Mouse (Mus musculus): ENCODE measurements around the gene Tpra1. TPM values are rescaled to one million over a fixed set of nuclear protein-coding genes. Genes with fewer than 3 reads are reported as not detected.
A peak's percentile ranks its signal among the peaks of the same experiment; 100 is the strongest.

The Tpra1 gene
- polyA plus RNA-seq, 1 experiment from 2014 or later: 92.3 TPM

- Histone ChIP-seq H3K27me3 (replicated peaks; ENCODE audit: control insufficient read depth, insufficient read depth, low read length) (no peaks in the 10 kb centered on the region), H3K4me3 (ENCODE audit: low read length) (no peak overlapping the region), H3K9me3 (ENCODE audit: control insufficient read depth, low read length) (no peaks in the 10 kb centered on the region), H3K36me3 (ENCODE audit: control insufficient read depth, insufficient read depth, low read length) (peaks cover 7% of the 10 kb centered on the region; the same call in 1 of the 2 replicates), H3K4me2 (ENCODE audit: low read length) (no peak overlapping the region), H3K9ac (ENCODE audit: low read depth, low read length) (no peak overlapping the region), H3K4me1 (ENCODE audit: control insufficient read depth, insufficient read depth, low read depth, low read length) (no peaks in the 10 kb centered on the region), H3K27ac (ENCODE audit: low read depth, low read length) (no peak overlapping the region)
- no peak for ATAC-seq
- 79% methylated on average over 12 of the region's 12 CpGs for WGBS
These were observed 16.2 kb upstream of the Tpra1 start for GRCm38 (mm10) chr6:88885644-88886416.

GRCm38 (mm10) chr6:88886417-88886967 lies 15.6 kb upstream of the Tpra1 start:
- Histone ChIP-seq H3K4me3 (ENCODE audit: low read length) (no peak overlapping the region), H3K27me3 (replicated peaks; ENCODE audit: control insufficient read depth, insufficient read depth, low read length) (no peaks in the 10 kb centered on the region), H3K9ac (ENCODE audit: low read depth, low read length) (no peak overlapping the region), H3K4me2 (ENCODE audit: low read length) (no peak overlapping the region), H3K4me1 (ENCODE audit: control insufficient read depth, insufficient read depth, low read depth, low read length) (no peaks in the 10 kb centered on the region), H3K27ac (ENCODE audit: low read depth, low read length) (no peak overlapping the region), H3K36me3 (ENCODE audit: control insufficient read depth, insufficient read depth, low read length) (peaks cover 7% of the 10 kb centered on the region; the same call in 1 of the 2 replicates), H3K9me3 (ENCODE audit: control insufficient read depth, low read length) (no peaks in the 10 kb centered on the region)
- 40% methylated on average over 2 of the region's 2 CpGs for WGBS
- ATAC-seq: peak; percentile 53; the same call in 1 of the 2 replicates

GRCm38 (mm10) chr6:88889410-88890042 lies 12.5 kb upstream of the Tpra1 start:
- no peak for ATAC-seq
- Histone ChIP-seq H3K27ac (ENCODE audit: low read depth, low read length) (no peak overlapping the region), H3K4me2 (ENCODE audit: low read length) (no peak overlapping the region), H3K9me3 (ENCODE audit: control insufficient read depth, low read length) (no peaks in the 10 kb centered on the region), H3K9ac (ENCODE audit: low read depth, low read length) (no peak overlapping the region), H3K36me3 (ENCODE audit: control insufficient read depth, insufficient read depth, low read length) (peaks cover 7% of the 10 kb centered on the region; the same call in 1 of the 2 replicates), H3K4me1 (ENCODE audit: control insufficient read depth, insufficient read depth, low read depth, low read length) (no peaks in the 10 kb centered on the region), H3K27me3 (replicated peaks; ENCODE audit: control insufficient read depth, insufficient read depth, low read length) (no peaks in the 10 kb centered on the region), H3K4me3 (ENCODE audit: low read length) (no peak overlapping the region)
- WGBS: 92% methylated on average over 13 of the region's 13 CpGs

GRCm38 (mm10) chr6:88890832-88891231 lies 11.2 kb upstream of the Tpra1 start:
- ATAC-seq: no peak
- Histone ChIP-seq H3K4me2 (ENCODE audit: low read length) (no peak overlapping the region), H3K4me3 (ENCODE audit: low read length) (no peak overlapping the region), H3K27ac (ENCODE audit: low read depth, low read length) (no peak overlapping the region), H3K4me1 (ENCODE audit: control insufficient read depth, insufficient read depth, low read depth, low read length) (no peaks in the 10 kb centered on the region), H3K27me3 (replicated peaks; ENCODE audit: control insufficient read depth, insufficient read depth, low read length) (no peaks in the 10 kb centered on the region), H3K9me3 (ENCODE audit: control insufficient read depth, low read length) (no peaks in the 10 kb centered on the region), H3K36me3 (ENCODE audit: control insufficient read depth, insufficient read depth, low read length) (peaks cover 6% of the 10 kb centered on the region; the same call in 1 of the 2 replicates), H3K9ac (ENCODE audit: low read depth, low read length) (no peak overlapping the region)
- WGBS: 94% methylated on average over 7 of the region's 7 CpGs

- Histone ChIP-seq H3K36me3 (ENCODE audit: control insufficient read depth, insufficient read depth, low read length) (peaks cover 5% of the 10 kb centered on the region; the same call in 1 of the 2 replicates), H3K9me3 (ENCODE audit: control insufficient read depth, low read length) (no peaks in the 10 kb centered on the region), H3K9ac (ENCODE audit: low read depth, low read length) (no peak overlapping the region), H3K27ac (ENCODE audit: low read depth, low read length) (no peak overlapping the region), H3K4me1 (ENCODE audit: control insufficient read depth, insufficient read depth, low read depth, low read length) (peaks cover 4% of the 10 kb centered on the region; the same call in 1 of the 2 replicates), H3K27me3 (replicated peaks; ENCODE audit: control insufficient read depth, insufficient read depth, low read length) (no peaks in the 10 kb centered on the region), H3K4me3 (ENCODE audit: low read length) (no peak overlapping the region), H3K4me2 (ENCODE audit: low read length) (no peak overlapping the region)
- no peak for ATAC-seq
- 55% methylated on average over 5 of the region's 5 CpGs for WGBS
These were observed 8.5 kb upstream of the Tpra1 start for GRCm38 (mm10) chr6:88893559-88893958.

- no peak for ATAC-seq
- Histone ChIP-seq H3K27ac (ENCODE audit: low read depth, low read length) (no peak overlapping the region), H3K9ac (ENCODE audit: low read depth, low read length) (no peak overlapping the region), H3K27me3 (replicated peaks; ENCODE audit: control insufficient read depth, insufficient read depth, low read length) (no peaks in the 10 kb centered on the region), H3K4me3 (ENCODE audit: low read length) (no peak overlapping the region), H3K36me3 (ENCODE audit: control insufficient read depth, insufficient read depth, low read length) (no peaks in the 10 kb centered on the region), H3K4me2 (ENCODE audit: low read length) (no peak overlapping the region), H3K9me3 (ENCODE audit: control insufficient read depth, low read length) (no peaks in the 10 kb centered on the region), H3K4me1 (ENCODE audit: control insufficient read depth, insufficient read depth, low read depth, low read length) (peaks cover 5% of the 10 kb centered on the region; the same call in 1 of the 2 replicates)
- 86% methylated on average over 6 of the region's 6 CpGs for WGBS
These were observed 6.1 kb upstream of the Tpra1 start for GRCm38 (mm10) chr6:88895943-88896342.

GRCm38 (mm10) chr6:88897246-88897645 lies 4.8 kb upstream of the Tpra1 start:
- peaks cover 11% of the 10 kb centered on the region for H3K4me1 ChIP-seq (ENCODE audit: control insufficient read depth, insufficient read depth, low read depth, low read length)
- H3K36me3 ChIP-seq (ENCODE audit: control insufficient read depth, insufficient read depth, low read length): no peaks in the 10 kb centered on the region
- 66% methylated on average over 7 of the region's 7 CpGs for WGBS
- H3K27ac ChIP-seq (ENCODE audit: low read depth, low read length): no peak overlapping the region
- no peak overlapping the region for H3K9ac ChIP-seq (ENCODE audit: low read depth, low read length)
- no peak for ATAC-seq
- H3K4me3 ChIP-seq (ENCODE audit: low read length): 0 out of 2 replicates have a peak overlapping the region, but pooled peaks have one; percentile 5
- H3K4me2 ChIP-seq (ENCODE audit: low read length): peak overlapping the region; percentile 12; the same call in 1 of the 2 replicates
- no peaks in the 10 kb centered on the region for H3K27me3 ChIP-seq (replicated peaks; ENCODE audit: control insufficient read depth, insufficient read depth, low read length)
- no peaks in the 10 kb centered on the region for H3K9me3 ChIP-seq (ENCODE audit: control insufficient read depth, low read length)

- no peaks in the 10 kb centered on the region for H3K36me3 ChIP-seq (ENCODE audit: control insufficient read depth, insufficient read depth, low read length)
- WGBS: 0% methylated on average over 33 of the region's 33 CpGs
- H3K4me2 ChIP-seq (ENCODE audit: low read length): peak within 1 kb of the TSS; percentile 96
- H3K9ac ChIP-seq (ENCODE audit: low read depth, low read length): peak within 1 kb of the TSS; percentile 72
- peak; percentile 77 for ATAC-seq
- no peaks in the 10 kb centered on the region for H3K9me3 ChIP-seq (ENCODE audit: control insufficient read depth, low read length)
- peak within 1 kb of the TSS; percentile 63 for H3K4me3 ChIP-seq (ENCODE audit: low read length)
- H3K4me1 ChIP-seq (ENCODE audit: control insufficient read depth, insufficient read depth, low read depth, low read length): peaks cover 18% of the 10 kb centered on the region
- peak within 1 kb of the TSS; percentile 69 for H3K27ac ChIP-seq (ENCODE audit: low read depth, low read length)
- H3K27me3 ChIP-seq (replicated peaks; ENCODE audit: control insufficient read depth, insufficient read depth, low read length): no peaks in the 10 kb centered on the region
These were observed 3.5 kb upstream of the Tpra1 start, which contains the start of gene Mcm2 for GRCm38 (mm10) chr6:88898534-88899048. TSS of gene Mcm2 (minus strand) at chr6:88898780.

GRCm38 (mm10) chr6:88899086-88899485 lies 3.0 kb upstream of the Tpra1 start:
- no peak for ATAC-seq
- no peaks in the 10 kb centered on the region for H3K9me3 ChIP-seq (ENCODE audit: control insufficient read depth, low read length)
- H3K36me3 ChIP-seq (ENCODE audit: control insufficient read depth, insufficient read depth, low read length): no peaks in the 10 kb centered on the region
- H3K4me1 ChIP-seq (ENCODE audit: control insufficient read depth, insufficient read depth, low read depth, low read length): peaks cover 23% of the 10 kb centered on the region
- H3K9ac ChIP-seq (ENCODE audit: low read depth, low read length): peak overlapping the region; percentile 72
- H3K4me2 ChIP-seq (ENCODE audit: low read length): peak overlapping the region; percentile 96
- no peak overlapping the region for H3K27ac ChIP-seq (ENCODE audit: low read depth, low read length)
- no peaks in the 10 kb centered on the region for H3K27me3 ChIP-seq (replicated peaks; ENCODE audit: control insufficient read depth, insufficient read depth, low read length)
- peak overlapping the region; percentile 63; the same call in 1 of the 2 replicates for H3K4me3 ChIP-seq (ENCODE audit: low read length)
- 62% methylated on average over 4 of the region's 4 CpGs for WGBS

Data from hindbrain, embryonic 16.5 days (tissue).